Mouse (Mus musculus) ES-E14 (cell line): ENCODE results near the gene Cd28. TPM values are rescaled to one million over a fixed set of nuclear protein-coding genes. Genes with fewer than 3 reads are reported as not detected.

Source experiments
- DNase-seq: peaks from one replicate; pipeline ENCODE4 v3.0.0-alpha.2; 2013; ENCODE audit warnings: low read depth, low spot score
- H3K27ac ChIP-seq: 2 replicates; pipeline ENCODE4 v1.5.1; 2012; ENCODE audit warnings: low read depth, mild to moderate bottlenecking, low read length, moderate library complexity, mixed read lengths; ENCODE audit not compliant: poor library complexity, insufficient read depth, severe bottlenecking
- H3K36me3 ChIP-seq: 2 replicates; pipeline ENCODE4 v1.6.1; 2012; ENCODE audit warnings: mild to moderate bottlenecking, low read length, moderate library complexity, mixed read lengths; ENCODE audit not compliant: control insufficient read depth, poor library complexity, insufficient read depth, severe bottlenecking
- H3K4me1 ChIP-seq, 2 experiments: fragments of 150-350 bp in 1 of 2; sonication (generic) in 1 of 2; 2 replicates each; pipeline ENCODE4 v1.6.1; 2012; ENCODE audit warnings: low read length in 2 of 2, mild to moderate bottlenecking in 1 of 2, mixed read lengths in 1 of 2; ENCODE audit not compliant: control insufficient read depth in 2 of 2, insufficient read depth in 2 of 2, poor library complexity in 1 of 2
- H3K4me3 ChIP-seq, 2 experiments: fragments of 150-350 bp in 1 of 2; sonication (generic) in 1 of 2; 2 replicates each; pipeline ENCODE4 v1.5.1; 2012; ENCODE audit warnings: low read length in 2 of 2, low read depth in 1 of 2, mild to moderate bottlenecking in 1 of 2, mixed read lengths in 1 of 2; ENCODE audit not compliant: insufficient read depth in 1 of 2, poor library complexity in 1 of 2, severe bottlenecking in 1 of 2
- H3K9ac ChIP-seq: 2 replicates; pipeline ENCODE4 v1.6.1; 2012; ENCODE audit warnings: low read depth, mild to moderate bottlenecking, low read length, mixed read lengths; ENCODE audit not compliant: poor library complexity, insufficient read depth, severe bottlenecking
- H3K9me3 ChIP-seq: fragments of 150-350 bp; sonication (generic); 2 replicates; pipeline ENCODE4 v1.6.1; 2012; ENCODE audit warnings: low read depth, mild to moderate bottlenecking, low read length; ENCODE audit not compliant: control insufficient read depth, insufficient read depth
- CHD2 ChIP-seq: IDR thresholded peaks from 2 replicates; pipeline ENCODE4 v1.6.1; 2014; ENCODE audit warnings: mild to moderate bottlenecking, low read depth, low read length, inconsistent platforms
- HCFC1 ChIP-seq: IDR thresholded peaks from 2 replicates; pipeline ENCODE4 v1.6.1; 2012; ENCODE audit warnings: low read length, inconsistent platforms, borderline replicate concordance; ENCODE audit not compliant: insufficient read depth
- MAFK ChIP-seq: IDR thresholded peaks from 2 replicates; pipeline ENCODE4 v1.6.1; 2014; ENCODE audit warnings: mild to moderate bottlenecking, low read depth, low read length, inconsistent platforms; ENCODE audit not compliant: insufficient read depth
- ZC3H11A ChIP-seq: IDR thresholded peaks from 2 replicates; pipeline ENCODE4 v1.6.1; 2012; ENCODE audit warnings: low read depth, mild to moderate bottlenecking, inconsistent platforms, low read length, borderline replicate concordance
- ZNF384 ChIP-seq: IDR thresholded peaks from 2 replicates; pipeline ENCODE4 v1.6.1; 2012; ENCODE audit warnings: low read depth, low read length, inconsistent platforms
- in situ Hi-C, 2 experiments: fragments of 600-800 bp; cut with MboI; formaldehyde crosslinking; loops; one replicate each; pipeline ENCODE4 v1.15.1; 2025; ENCODE audit warnings: low sequenced_read_pairs in 2 of 2, inconsistent platforms in 1 of 2; ENCODE audit not compliant: unreplicated experiment in 2 of 2
- total RNA-seq: library from RNA; depleted of rRNA; stranded (reverse); fragments of 300-350 nt; gene quantifications from 2 replicates; pipeline ENCODE4 v1.2.3, GENCODE M21; 2012

Gene Cd28
- total RNA-seq, 1 experiment: 0.22 TPM

DNA sequence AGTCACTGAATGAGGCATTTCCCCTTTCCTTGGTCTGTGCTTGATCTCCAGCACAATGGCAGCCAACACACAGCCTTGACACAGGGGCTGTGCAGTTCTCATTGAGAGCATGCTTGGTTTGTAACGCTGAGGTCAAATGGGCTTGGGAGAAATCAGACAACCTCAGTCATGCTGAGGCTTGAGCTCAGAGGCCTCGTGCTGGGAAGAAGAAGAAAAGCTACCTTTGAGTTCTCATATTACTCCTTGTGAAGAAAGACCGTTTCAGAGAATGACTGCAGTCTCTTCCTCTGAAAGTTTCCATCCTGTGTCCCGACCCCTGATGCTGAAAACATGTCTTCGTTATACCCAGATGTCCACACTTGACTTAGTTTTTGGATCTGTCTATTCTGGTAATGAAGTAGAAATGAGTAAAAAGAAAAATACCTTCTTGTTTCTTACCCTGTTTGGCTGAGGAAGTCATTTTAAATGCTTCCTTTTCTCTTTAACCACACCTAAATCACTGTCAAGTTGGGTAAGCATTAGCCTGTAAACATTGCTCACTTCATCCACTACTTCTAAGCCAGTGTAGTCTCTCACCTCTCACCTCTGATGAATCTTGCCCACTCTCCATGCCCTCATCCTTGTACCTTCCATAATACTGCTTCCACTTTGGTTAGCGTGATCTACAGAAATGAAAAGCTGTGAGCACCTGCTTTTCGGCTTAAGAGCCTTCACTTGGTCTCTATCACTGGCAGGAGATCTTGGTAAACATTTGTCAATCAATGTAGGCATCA, 43.1 kb downstream of the Cd28 start:
- DNase-seq: no peak
- in situ Hi-C loops: no loop called here
- no peaks in the 10 kb centered on the region; a peak in 1 of 4 replicates for H3K4me1 ChIP-seq
- H3K36me3 ChIP-seq: no peaks in the 10 kb centered on the region
- no peaks in the 10 kb centered on the region for H3K9me3 ChIP-seq
- no peak overlapping the region for H3K27ac ChIP-seq
- H3K4me3 ChIP-seq: no peak overlapping the region
- H3K9ac ChIP-seq: no peak overlapping the region
- TF ChIP-seq CHD2 (no peak), ZNF384 (no peak), HCFC1 (no peak), MAFK (no peak), ZC3H11A (no peak)

DNA sequence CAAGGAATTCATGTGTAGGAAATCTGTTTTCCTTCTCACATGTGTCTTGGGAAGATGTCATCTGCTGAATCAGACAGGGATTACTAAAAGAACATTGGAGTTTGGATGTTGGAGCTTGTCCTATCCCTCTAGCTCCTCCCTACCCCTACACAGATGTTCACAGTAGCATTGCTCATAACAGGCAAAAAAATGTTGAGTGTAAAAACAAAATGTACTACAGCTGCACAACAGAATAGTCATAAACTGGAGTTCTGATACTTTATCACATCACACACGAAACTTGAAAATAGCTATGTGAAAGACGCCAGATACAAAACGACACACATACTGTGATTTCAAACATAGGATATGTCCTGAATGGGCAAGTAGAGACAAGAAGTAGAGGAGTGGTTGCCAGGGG, 43.9 kb downstream of the Cd28 start:
- Histone ChIP-seq H3K9me3 (no peaks in the 10 kb centered on the region), H3K4me1 (no peaks in the 10 kb centered on the region; a peak in 1 of 4 replicates), H3K9ac (no peak overlapping the region), H3K36me3 (no peaks in the 10 kb centered on the region), H3K27ac (no peak overlapping the region), H3K4me3 (no peak overlapping the region)
- DNase-seq: no peak
- in situ Hi-C loops: no loop called here
- no peak for TF ChIP-seq MAFK
- TF ChIP-seq HCFC1: no peak
- TF ChIP-seq CHD2: no peak
- TF ChIP-seq ZC3H11A: no peak
- no peak for TF ChIP-seq ZNF384

DNA sequence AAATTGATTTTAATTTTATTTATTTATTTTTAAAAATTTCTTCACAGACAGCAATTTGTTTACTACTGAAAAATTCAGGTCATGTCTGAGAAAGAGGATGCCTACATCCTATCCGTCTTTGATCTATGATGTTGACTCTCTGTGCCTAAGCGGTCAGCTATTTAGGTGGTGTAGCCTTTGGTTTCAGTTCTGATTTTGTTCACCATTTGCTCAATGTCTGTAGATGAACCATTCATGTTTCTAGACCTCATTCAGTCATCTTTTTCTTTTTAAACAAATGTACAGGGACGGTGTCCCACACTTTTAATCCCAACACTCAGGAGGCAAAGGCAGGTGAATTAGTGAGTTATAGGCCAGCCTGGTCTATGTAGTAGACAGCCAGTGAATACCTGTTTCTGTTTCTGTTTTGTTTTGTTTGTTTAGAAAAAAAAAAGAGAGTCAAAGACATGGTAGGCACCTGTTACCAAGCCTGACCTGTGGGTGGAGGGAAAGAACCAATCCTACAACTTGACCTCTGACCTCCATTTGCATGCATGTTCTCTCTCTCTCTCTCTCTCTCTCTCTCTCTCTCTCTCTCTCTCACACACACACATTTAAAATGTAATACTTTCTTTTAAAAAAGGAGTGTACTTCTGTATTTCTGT, 45.0 kb downstream of the Cd28 start:
- no peaks in the 10 kb centered on the region for H3K36me3 ChIP-seq
- H3K4me3 ChIP-seq: no peak overlapping the region
- H3K9ac ChIP-seq: no peak overlapping the region
- no peaks in the 10 kb centered on the region for H3K9me3 ChIP-seq
- TF ChIP-seq MAFK: no peak
- TF ChIP-seq ZC3H11A: no peak
- no peak for TF ChIP-seq HCFC1
- TF ChIP-seq CHD2: no peak
- no peak for TF ChIP-seq ZNF384
- in situ Hi-C loops: no loop called here
- no peak for DNase-seq
- no peak overlapping the region for H3K27ac ChIP-seq
- no peaks in the 10 kb centered on the region; a peak in 1 of 4 replicates for H3K4me1 ChIP-seq

DNA sequence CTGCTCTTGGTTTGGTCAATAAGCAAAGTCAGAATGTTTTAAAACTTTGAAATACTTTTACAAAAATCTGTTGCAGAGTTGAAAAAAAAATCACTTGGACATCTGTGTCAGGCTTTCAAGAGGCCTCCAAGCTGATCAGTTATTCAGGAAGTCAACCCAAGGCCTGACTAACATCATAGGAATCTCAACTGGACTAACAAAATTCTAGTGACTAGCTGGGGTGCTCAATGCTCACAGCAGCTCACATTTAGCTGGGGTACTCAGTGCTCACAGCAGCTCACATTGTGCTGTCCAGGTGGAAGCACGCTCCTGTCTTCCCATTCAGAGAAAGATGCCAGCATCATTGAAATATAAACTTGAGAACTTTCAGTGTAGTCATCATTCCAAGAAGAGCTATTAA, 45.9 kb downstream of the Cd28 start:
- no peaks in the 10 kb centered on the region; a peak in 1 of 4 replicates for H3K4me1 ChIP-seq
- no peaks in the 10 kb centered on the region for H3K9me3 ChIP-seq
- H3K36me3 ChIP-seq: no peaks in the 10 kb centered on the region
- no peak overlapping the region for H3K9ac ChIP-seq
- no peak overlapping the region for H3K27ac ChIP-seq
- in situ Hi-C loops: no loop called here
- no peak overlapping the region for H3K4me3 ChIP-seq
- no peak for DNase-seq
- TF ChIP-seq HCFC1 (no peak), ZC3H11A (no peak), ZNF384 (no peak), CHD2 (no peak), MAFK (no peak)
